Mouse (Mus musculus) stomach, postnatal 0 days (tissue): ENCODE measurements at regions not wholly inside any gene's neighbourhood (a gene's known extent, or its start where the extent isn't known, plus 50 kb on each side); places are given as distances from the start of the nearest gene placed in this dataset.

Experiments used
- CTCF ChIP-seq: IDR thresholded peaks from 2 replicates; pipeline ENCODE4 v1.5.1; 2016; ENCODE audit warnings: antibody characterized with exemption, low read depth, mild to moderate bottlenecking, moderate library complexity
- EP300 ChIP-seq: optimal IDR thresholded peaks from 2 replicates; pipeline ENCODE3; 2016; ENCODE audit warnings: antibody characterized with exemption

GRCm38 (mm10) chr4:92942068-92942707 lies 393.1 kb downstream of the Tusc1 start:
- no peak for TF ChIP-seq CTCF
- no peak for TF ChIP-seq EP300
